Mouse (Mus musculus) hindlimb bud, embryonic 11.5 days (tissue): ENCODE results near the gene Hax1.

Experiments used
- DNase-seq: peaks from one replicate; pipeline ENCODE4 v3.0.0-alpha.2; 2012; ENCODE audit warnings: low read depth, low spot score; ENCODE audit errors: extremely low spot score

Hax1 gene

DNA sequence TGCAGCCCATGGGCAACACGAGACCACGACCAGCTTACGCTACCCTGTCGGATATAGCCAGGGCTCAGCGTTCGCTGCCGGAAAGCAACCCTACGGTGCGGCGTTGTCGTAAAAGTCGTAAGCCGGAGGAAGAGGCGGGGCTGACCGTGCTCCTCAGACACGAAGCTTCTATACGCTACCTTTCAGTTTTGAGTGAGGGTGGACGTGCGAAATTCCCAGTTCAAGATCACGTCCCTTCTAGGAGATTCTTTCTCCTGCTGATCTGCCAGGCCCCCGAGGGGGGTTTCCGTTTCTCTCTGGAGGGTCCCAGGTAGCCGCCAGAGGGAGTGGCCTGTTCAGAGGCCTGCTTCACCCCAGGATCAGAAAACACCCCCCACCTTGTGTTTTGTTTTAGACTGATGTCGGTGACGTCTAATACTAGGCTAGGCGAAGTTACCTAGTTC, at the start of gene Hax1:
Gene Hax1 (minus strand): TSS at position 169 of the 443 bp plus-strand sequence.
- DNase-seq: peak; percentile 94

DNA sequence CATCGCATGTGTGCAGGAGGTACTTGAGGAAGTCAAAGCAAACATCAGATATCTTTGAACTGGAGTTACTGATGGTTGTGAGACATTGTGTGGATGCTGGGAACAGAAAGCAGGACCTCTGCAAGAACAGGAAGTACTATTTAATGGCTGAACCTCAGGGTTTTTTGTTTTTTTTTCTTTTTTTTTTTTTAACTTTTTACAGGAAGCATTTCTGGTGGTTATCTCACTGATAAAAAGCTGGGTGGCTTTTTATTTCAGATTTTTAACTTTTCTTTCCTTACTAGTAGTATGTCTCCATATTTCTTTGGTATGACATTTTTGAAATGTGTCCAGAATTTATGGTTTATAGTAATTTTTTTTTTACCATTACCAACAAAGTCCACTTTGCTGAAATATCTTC, 37.7 kb upstream of the Hax1 start:
- DNase-seq: no peak

- DNase-seq: no peak
These were observed 36.1 kb upstream of the Hax1 start for GRCm38 (mm10) chr3:90034653-90035052.

DNA sequence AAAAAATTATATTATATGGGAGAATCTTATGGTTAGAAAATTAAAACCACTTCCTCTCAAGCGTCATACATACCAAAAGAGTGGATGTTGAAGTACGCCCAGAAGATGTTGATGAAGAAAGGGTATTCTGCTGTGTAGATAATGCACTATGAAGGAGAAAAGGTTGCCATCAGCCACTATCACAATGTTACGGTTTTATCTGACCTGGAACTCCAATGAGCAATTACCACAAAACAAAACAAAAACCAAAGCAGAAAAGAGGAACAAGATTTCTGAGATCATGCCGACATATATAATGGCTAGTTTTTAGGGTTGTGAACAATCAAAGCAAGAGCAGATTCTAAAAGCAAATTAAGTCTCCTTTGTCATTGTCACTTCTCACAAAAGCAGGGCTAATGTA, 18.0 kb upstream of the Hax1 start:
- no peak for DNase-seq

DNA sequence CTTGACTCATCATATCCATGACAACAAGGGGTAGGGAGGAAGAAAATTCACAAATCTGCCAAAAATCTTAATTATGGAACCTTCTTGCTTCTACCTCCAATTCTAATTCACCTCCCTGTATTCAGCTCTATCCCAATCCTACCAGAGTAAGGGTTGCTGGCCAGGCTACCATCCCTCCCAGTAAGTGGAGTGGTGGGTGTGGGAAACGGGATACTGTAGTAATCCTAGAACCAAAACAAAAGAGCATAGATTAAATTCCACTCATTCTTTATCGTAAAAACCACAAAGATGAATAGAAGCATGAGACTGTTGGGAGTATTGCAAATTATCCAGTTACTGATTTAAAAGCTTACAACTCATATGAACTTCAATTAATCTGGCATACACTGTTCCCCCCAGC, 11.7 kb upstream of the Hax1 start:
- no peak for DNase-seq

DNA sequence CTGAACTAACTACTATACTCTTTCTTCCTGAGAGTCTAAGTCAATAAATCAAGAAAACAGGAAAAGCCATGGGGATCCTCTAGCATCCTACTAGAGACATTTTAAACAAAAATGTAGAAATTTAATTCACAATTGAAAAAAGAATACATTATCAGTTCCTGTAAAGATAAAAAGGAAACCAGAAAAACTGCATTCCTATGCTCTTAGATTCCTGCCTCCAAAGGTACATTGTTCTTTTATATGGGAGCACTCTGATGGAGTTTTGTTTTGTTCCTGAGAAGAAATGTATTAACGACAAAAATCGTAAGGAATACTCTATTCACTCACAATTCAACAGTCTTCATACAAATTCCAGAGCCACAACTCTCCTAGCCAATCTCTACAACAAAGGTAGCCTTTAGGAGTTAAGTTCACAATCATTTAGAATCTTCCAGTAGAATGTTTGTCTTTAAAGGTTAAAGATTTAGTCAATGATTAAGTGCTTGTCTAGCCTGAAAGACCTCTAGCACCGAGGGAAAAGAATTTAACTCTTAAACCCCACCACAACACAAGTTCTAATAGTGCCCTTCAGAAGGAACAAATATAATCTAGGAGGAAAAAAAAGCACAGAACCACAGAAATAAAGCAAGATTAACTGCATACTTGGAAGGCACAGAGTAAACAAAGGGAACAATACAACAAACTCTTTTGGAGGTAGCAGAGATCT, 5.7 kb upstream of the Hax1 start:
- no peak for DNase-seq

- DNase-seq: no peak
These were observed 1.2 kb upstream of the Hax1 start for GRCm38 (mm10) chr3:89999830-90000229.

DNA sequence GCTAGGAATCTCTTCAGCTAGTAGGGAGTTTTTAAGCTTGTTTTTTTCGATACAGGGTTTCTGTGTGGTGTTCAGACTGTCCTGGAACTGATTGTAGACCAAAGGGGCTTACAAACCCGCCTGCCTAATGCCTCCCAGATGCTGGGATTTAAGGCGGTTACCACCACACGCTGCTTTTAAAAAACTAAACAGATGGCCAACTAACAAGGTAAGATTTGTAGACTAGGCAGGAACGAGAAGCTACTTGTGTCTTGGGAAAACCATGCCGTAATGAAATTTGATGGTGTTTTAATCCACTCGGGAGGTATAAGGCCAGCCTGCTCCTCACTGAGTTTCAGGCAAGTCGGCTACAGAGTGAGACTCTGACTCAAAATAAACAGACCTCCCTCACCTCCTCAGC, 510 bp upstream of the Hax1 start:
- DNase-seq: peak; percentile 93

- no peak for DNase-seq
These were observed 637 bp downstream of the Hax1 start for GRCm38 (mm10) chr3:89997791-89998495.

GRCm38 (mm10) chr3:89994807-89995515, 3.6 kb downstream of the Hax1 start:
- DNase-seq: no peak

- no peak for DNase-seq
These were observed 10.8 kb downstream of the Hax1 start for GRCm38 (mm10) chr3:89987822-89988221.

- DNase-seq: no peak
These were observed 11.4 kb downstream of the Hax1 start for GRCm38 (mm10) chr3:89987211-89987610.

- DNase-seq: no peak
These were observed 16.2 kb downstream of the Hax1 start for GRCm38 (mm10) chr3:89982426-89982825.

GRCm38 (mm10) chr3:89976859-89977258, 21.7 kb downstream of the Hax1 start:
- no peak for DNase-seq

DNA sequence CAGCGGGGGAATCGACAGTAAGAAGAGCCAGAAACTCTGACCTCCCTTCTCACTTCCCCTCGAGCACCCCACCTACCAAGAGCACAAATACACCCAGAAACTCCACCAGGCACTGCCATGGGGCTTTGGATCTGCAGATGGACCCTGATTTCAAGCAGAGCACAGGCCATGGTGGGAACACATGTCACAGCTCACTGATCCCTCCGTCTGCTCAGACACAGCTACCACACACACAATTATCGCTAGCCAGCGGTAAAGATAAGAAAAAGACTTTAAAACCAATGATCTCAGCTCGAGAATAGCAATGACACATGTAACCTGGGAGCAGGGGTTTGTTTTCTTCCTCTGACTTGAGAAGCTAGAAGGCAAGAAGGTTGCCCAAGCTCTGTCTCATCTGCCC, 30.1 kb downstream of the Hax1 start:
- DNase-seq: no peak

GRCm38 (mm10) chr3:89966946-89967345, 31.6 kb downstream of the Hax1 start:
- DNase-seq: no peak

DNA sequence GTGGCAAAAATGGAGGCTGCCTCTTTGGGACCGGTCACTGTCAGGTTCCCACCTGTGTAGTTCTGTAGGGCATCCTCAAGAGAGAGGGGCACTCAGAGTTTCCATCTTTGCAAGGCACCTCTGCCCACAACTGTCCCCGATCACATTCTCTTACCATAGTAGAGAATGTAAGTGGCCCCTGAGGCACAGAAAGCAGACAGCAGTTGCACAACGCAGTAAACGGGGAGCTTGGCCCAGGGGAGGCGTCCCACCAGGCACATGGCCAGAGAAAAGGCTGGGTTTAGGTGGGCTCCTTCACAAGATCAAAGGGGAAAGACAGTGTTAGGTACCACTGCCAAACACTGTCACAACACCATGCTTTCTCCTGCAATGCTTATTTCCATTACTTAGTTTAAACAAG, 32.6 kb downstream of the Hax1 start:
- DNase-seq: no peak

DNA sequence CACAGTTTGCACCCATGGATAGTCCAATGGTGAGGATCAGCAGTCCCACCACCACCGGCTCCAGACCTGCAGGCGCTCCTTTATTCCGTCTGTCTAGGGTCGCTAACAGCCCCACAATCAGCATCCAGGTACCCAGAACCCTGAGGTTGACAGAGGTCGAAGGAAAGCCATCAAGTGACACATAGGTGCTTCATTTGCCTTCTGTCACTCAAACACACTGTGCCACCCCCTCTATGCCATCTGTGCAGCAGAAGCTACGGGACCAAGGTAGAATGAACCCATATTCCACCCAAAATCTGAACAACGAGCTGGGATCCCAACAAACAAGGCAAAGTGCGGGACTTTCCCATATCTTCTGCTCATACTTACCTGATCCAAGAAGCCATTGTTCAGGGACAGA, 33.0 kb downstream of the Hax1 start:
- no peak for DNase-seq

- DNase-seq: peak; percentile 56
These were observed 34.4 kb downstream of the Hax1 start for GRCm38 (mm10) chr3:89963926-89964739.

- DNase-seq: no peak
These were observed 35.3 kb downstream of the Hax1 start, which contains the start of gene Atp8b2 for GRCm38 (mm10) chr3:89963221-89963763. Gene Atp8b2, minus strand, starts transcription at chr3:89963508.

DNA sequence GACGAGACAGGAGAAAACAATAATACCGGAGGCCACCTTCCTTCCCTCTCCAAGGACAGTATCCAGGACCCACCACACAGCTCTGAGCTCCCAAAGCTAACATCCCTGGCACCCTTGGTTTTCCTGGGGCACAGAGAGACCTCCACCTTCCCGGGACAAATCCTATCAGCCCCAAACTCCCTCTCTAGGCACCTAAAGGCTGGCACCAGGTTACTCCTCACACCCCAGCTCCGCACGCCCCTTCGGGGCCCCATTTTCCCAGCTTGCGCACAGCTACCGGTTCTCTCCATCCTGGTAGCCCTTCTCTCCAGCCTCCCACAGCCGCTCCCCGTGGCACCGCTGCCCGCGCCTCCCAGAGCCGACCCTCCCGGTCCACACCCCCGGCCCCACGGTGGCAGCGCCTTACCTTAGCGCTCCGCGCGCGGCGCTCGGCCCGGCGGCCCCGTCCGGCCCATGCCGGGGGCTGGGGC, 35.8 kb downstream of the Hax1 start:
- DNase-seq: no peak
